Comparison of ENCODE assay signal across 17 mouse cellular contexts in the genomic region with DNA sequence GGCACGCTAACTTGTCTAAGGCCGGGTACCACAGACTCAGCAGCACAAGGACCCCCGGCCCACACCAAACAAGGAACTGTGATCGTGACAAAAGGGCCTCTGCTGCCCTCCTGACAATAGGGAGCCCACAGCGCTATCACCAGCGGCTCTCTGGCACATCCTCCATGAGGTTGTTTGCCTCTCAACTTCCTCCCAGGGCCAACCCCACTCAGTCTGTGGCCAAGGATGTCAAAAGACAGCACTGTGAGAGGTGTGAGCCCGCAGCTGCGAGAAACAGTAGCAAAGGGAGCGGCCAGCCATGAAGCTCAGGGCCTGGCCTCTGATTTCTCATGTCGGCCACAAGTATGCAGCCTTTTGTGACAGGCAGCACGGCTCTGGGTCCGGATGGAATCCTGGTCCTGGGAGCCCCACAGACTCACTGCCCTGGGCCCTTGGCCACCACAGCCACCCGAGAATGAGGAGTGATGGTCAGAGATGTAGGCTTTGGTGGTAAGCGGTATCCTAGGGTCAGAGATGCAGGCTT. TPM values are rescaled to one million over a fixed set of nuclear protein-coding genes. Genes with fewer than 3 reads are reported as not detected.
DNase-seq lines count a peak whose midpoint lies in the region; TF ChIP-seq lines count a peak whose summit lies in the region.
"Had no signal": no experiment of that assay in that cellular context is flagged by ENCODE, and none has a peak within 500 bp of the region (broad histone marks: within the 10 kb centered on the region; RNA-seq: fewer than 3 reads in every experiment).

No protein-coding gene starts in this region.

- H3K27ac ChIP-seq in heart, embryonic 10.5 days, result peak overlapping the region; percentile 30; the same call in 1 of the 2 replicates
- no peak overlapping the region for H3K27ac ChIP-seq in cerebellum, adult 2 months (ENCODE audit: insufficient read depth, low read length)
- H3K27ac ChIP-seq: lung, embryonic 15.5 days; midbrain, embryonic 15.5 days; stomach, embryonic 15.5 days had no signal

- no peaks in the 10 kb centered on the region for H3K9me3 ChIP-seq in heart, embryonic 10.5 days
- H3K9me3 ChIP-seq: lung, embryonic 15.5 days; midbrain, embryonic 15.5 days; stomach, embryonic 15.5 days had no signal

- no peak overlapping the region for H3K4me3 ChIP-seq in heart, embryonic 10.5 days
- no peak overlapping the region for H3K4me3 ChIP-seq in cerebellum, adult 2 months (replicated peaks; ENCODE audit: insufficient read depth, low read depth, low read length)
- H3K4me3 ChIP-seq: lung, embryonic 15.5 days; midbrain, embryonic 15.5 days; stomach, embryonic 15.5 days had no signal

- intact Hi-C loops in heart, postnatal 25 days (cut with DNase I), result no loop called here

- TF ChIP-seq CTCF in cerebellum, adult 2 months (IDR thresholded peaks at IDR 0.05; ENCODE audit: borderline replicate concordance, insufficient read depth, low read depth, low read length), result no peak

- H3K4me1 ChIP-seq in heart, embryonic 10.5 days, result peaks cover 28% of the 10 kb centered on the region
- H3K4me1 ChIP-seq in cerebellum, adult 2 months (ENCODE audit: control insufficient read depth, insufficient read depth, low read length), result no peaks in the 10 kb centered on the region; the same call in 1 of the 2 replicates

- DNase-seq in heart, embryonic 10.5 days (ENCODE audit: low spot score), result no peak
- DNase-seq in heart, adult 9 months (ENCODE audit: low spot score in 2 of 2), result no peak
- peak; percentile 40 for DNase-seq in thymus, postnatal 14 days
- DNase-seq in thymus, adult 18-20 months, result no peak
- peak; percentile 52 for DNase-seq in lung, postnatal 14 days
- DNase-seq in natural killer cell, adult 2 months (ENCODE audit: low spot score in 2 of 2), result peak; percentile 67 to 83
- DNase-seq in heart, postnatal 25 days (ENCODE audit: low spot score), result no peak
- no peak for DNase-seq in cerebellum, adult 2 months
- DNase-seq: adrenal gland, postnatal 36 days; cerebellum, adult 8-10 months; gastrocnemius, postnatal 10 days; heart, postnatal 10 days; kidney, adult 9 months; thymus, postnatal 36 days had no signal

- 80% methylated on average over 14 of the region's 14 CpGs for WGBS in heart, embryonic 10.5 days
- 65% methylated on average over 14 of the region's 14 CpGs for WGBS in cerebellum, adult 2 months

- TF ChIP-seq POLR2A in cerebellum, adult 2 months (IDR thresholded peaks at IDR 0.05; ENCODE audit: borderline replicate concordance, insufficient read depth, low read length), result no peak

- no peaks in the 10 kb centered on the region for H3K27me3 ChIP-seq in heart, embryonic 10.5 days (ENCODE audit: insufficient read depth, poor library complexity, severe bottlenecking)
- no peaks in the 10 kb centered on the region for H3K27me3 ChIP-seq in cerebellum, adult 2 months (ENCODE audit: control insufficient read depth, insufficient read depth, low read length)
- H3K27me3 ChIP-seq: lung, embryonic 15.5 days; midbrain, embryonic 15.5 days; stomach, embryonic 15.5 days had no signal

- peaks cover 51% of the 10 kb centered on the region for H3K36me3 ChIP-seq in heart, embryonic 10.5 days
- H3K36me3 ChIP-seq: midbrain, embryonic 15.5 days; stomach, embryonic 15.5 days had no signal

RNA-seq across cellular contexts. Expression of a gene that starts 57.2 kb away (rescaled TPM):
- polyA plus RNA-seq in heart, embryonic 10.5 days (2016; fragmentation: Nextera tagmentation; extraction: Ambion mirVana), result 11.6 and 29.8 TPM in 2 replicates
- total RNA-seq in heart, postnatal 25 days (2021), result 10 to 100 TPM; 24.0 to 25.3 TPM
- polyA plus RNA-seq in cerebellum, adult 2 months (2012; rRNA removed), result 8.7 and 9.2 TPM in 2 replicates

Comparison
In these comparisons a context has a peak if more than half of its experiments do, and no peak if none do; other contexts are left out.
1. DNase-seq: peak in thymus, postnatal 14 days (single experiment), lung, postnatal 14 days (single experiment) and natural killer cell, adult 2 months (2 of 2); none in heart, embryonic 10.5 days (single experiment), heart, adult 9 months (0 of 2), thymus, adult 18-20 months (0 of 2), heart, postnatal 25 days (single experiment) and cerebellum, adult 2 months (0 of 2).